Mouse (Mus musculus): Measurements from ENCODE around the gene Hsph1.

Gene Hsph1

DNA sequence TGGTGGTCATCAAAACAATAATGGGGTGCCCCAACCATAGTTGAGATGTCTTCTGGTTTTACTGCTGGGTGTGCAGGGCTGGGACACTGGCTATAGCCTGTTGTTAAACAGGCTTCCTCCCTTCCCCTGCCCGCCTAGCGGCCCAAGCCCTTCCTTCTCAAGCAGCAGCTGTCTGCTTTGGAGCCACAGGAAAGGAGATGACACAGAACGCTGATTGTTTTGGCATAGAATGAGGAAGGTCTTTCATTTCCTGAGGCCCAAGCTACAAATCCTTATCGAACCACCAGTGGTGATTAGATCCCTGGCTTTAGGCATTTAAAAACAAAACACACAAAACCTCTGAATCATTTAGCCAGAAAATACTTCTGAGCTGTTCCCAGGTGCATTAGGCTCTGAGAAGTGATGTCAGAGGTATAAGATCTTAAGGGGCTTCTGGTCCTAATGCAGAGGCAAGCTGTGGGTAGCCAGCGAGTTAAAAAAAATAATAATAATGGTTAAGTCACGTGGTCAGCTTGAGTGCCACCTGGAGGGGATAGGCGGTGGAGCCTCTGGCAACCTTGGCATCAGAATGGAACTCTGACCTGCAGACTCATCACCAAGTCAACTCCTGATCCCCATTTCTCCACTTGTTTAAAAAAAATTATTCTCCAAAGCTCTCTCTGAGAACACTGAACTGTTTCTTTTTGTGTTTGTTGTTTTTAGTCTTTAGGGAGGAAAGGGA lies 47.2 kb downstream of the Hsph1 start:
- DNase-seq (ENCODE audit: low spot score in 2 of 2), result no peak

DNA sequence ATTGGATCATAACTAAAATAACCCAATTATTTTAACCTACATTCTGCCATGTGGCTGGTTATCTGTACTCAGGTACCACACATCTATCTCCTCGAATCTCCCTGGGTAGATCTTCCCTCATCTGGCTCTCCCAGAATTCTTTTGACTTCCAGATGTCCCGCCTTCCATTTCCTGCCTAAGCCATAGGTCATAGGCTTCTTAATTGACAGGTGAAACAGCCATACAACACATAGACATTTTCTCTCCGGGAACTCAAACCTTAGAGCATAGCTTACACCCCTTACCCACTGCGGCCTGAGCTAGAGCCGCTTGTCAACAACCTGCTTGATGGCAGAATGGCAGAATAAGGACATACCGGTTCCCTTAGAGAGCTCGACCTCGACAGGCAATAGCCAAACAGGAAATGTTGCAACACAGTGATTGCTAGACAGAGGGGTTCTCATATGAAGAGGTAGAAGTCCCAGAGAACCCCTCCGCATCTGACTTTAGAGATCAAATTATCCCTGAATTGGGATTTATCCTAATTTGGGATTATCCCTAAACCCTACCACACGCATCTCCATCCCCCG lies 48.8 kb downstream of the Hsph1 start:
- DNase-seq (ENCODE audit: low spot score in 2 of 2), result no peak

DNA sequence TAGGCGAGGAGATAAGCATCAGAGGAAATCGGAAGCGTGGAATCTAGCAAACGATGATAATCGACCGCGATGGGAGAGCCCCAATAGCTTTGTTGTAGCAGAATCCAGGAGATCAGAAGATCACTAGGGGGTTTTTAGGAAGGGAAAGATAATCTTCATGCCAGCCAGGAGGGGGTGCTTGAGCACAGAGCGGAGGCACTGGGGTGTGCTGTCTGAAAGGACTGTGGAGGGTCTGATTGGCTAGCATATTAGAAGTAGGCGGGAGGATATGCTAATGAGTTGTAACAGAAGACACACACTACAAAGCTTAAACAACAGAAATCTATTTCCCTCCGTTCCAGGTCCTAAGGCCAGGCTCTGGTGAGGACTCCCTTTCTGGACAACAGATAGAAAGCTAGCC lies 50.3 kb downstream of the Hsph1 start:
- DNase-seq (ENCODE audit: low spot score in 2 of 2), result no peak

DNA sequence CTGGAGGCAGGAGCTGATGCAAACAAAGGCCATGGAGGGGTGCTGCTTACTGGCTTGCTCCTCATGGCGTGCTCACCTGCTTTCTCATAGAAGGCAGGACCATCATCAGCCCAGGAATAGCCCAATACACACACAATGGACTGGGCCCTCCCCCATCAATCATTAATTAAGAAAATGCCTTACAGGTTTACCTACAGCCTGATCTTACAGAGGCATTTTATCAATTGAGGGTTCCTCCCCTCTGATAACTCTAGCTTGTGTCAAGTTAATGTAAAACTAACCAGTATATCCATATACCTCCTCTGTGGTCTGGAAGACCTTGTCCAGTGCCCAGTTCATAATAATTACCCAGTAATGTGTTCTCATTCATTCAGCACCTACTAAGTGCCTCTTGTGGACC lies 50.9 kb downstream of the Hsph1 start:
- DNase-seq (ENCODE audit: low spot score in 2 of 2), result no peak

DNA sequence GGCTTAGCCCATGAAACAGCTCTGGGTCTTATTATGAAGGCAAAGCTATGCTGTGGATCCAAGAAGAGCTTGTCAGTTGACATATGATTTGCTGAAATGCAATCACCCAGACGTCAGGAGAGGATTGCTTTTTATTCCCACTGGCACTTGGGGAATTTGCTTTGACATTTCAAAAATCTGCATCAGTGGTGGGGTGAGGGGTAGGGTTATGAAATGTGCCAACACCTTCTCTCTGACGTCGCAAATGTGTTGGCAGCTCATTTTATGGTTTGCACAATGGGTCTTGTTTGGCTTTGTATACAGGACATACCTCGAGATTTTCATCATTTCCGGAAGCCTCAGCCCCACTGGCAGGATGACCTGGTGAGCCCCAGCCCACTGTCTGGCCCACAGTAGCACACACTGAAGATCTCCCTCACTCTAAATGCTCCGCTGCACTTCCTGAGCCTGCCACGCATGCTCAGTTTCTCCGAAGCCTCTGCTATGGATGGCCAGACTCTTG lies 52.0 kb downstream of the Hsph1 start:
- DNase-seq (ENCODE audit: low spot score in 2 of 2), result no peak

DNA sequence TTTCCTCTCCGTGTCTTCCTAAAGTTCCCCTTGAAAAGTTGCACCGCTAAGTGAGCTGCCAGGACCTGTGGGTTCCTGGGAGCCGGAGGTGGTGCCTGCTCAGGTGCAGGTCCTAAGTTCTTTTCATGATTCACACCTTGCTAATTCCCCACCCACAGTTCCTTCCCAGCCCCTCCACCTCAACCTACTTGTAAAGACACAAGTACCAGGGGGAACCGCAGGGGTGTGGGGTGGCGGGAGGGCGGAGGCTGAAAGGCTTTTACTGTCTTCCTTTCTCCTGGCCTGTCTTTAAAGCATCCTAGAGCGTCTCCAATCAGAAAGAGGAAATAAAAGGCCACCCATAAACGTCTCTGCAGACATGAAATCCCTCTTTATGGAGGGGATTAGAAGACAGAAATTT lies 52.7 kb downstream of the Hsph1 start:
- no peak for DNase-seq (ENCODE audit: low spot score in 2 of 2)

DNA sequence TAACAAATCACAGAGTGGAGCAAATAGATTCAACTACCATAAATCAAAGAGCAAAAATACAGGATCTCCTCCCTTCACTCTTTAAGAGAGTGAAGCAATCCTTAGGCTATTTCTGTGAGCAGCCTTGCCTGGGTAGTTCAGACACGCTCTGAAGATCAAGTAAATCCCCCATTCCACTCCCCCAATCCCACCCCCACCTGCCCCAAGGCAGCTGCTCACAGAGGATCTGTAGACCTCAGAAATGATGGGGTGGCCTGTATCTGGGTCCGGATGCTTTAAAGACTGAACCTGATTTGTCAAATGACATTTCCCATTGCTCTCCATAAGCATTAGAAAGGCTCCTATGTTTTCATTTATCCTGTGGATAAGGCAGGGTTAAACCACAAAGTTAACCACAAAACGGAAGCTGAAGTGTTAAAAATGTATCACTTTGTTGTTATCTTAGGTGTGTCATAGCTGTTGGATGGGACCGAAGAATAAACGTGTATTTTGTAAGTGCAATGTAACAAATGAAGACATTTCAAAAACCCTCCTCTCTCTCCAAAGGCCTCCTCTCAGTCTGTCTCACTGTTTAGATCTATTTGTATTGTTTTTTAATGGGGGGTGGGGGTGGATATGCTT lies 53.4 kb downstream of the Hsph1 start:
- DNase-seq (ENCODE audit: low spot score in 2 of 2), result no peak

DNA sequence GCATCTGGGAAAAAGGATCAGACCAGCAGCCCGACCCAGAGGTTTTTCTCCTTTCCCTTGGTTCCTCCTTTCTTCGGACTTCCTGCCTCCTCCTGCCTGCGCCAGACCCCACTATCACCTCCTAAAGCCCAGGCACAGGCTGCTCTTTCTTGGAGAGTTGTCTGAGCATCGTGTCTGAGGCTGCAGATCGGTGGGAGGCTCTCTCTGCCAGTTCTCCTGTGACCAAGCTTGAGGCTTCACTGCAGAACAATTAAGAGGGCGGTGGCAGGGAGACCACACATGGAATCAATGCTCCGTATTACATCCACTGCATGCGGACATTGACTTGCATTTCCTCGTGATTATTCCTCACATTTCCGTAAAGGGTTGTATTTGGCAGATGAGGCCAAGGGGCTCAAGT lies 58.7 kb downstream of the Hsph1 start:
- DNase-seq (ENCODE audit: low spot score in 2 of 2), result no peak

DNA sequence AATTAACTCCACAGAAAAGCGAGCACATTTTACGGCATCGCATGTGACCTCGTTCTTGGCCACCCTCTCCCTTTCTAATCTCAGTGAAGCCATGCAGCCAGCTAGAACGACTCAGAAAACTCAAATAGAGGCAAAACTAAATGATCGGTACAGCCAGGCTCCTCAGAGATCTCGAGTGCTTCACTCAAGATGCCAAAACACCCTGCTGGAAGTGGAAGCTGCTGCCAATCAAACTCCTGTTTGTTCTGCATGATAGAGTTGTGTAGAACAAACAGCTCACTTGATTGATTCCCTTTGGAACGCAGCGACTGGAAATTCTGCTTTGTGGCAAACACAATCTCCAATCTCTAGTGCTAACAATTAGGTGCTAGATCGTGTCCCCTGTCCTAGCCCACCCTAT lies 59.2 kb downstream of the Hsph1 start:
- DNase-seq (ENCODE audit: low spot score in 2 of 2), result no peak

DNA sequence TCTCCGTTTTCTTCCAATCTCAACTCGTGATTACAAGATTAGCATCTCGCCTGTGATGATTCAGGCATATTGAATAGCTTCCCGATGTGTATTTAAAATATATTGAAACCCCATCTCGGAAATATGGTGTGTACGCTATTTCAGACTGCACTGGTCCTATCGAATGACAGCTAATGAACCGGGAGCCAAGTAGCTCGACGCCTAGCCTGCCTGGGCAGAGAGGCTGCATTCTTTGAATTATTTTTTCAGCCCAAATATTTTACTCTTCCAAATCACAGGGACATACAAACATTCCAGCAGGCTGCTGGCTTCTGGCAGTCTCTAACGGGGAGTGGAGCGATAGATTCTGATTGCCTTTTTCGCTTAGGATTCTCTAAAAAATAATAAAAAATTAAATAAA lies 67.2 kb downstream of the Hsph1 start:
- no peak for DNase-seq (ENCODE audit: low spot score in 2 of 2)

DNA sequence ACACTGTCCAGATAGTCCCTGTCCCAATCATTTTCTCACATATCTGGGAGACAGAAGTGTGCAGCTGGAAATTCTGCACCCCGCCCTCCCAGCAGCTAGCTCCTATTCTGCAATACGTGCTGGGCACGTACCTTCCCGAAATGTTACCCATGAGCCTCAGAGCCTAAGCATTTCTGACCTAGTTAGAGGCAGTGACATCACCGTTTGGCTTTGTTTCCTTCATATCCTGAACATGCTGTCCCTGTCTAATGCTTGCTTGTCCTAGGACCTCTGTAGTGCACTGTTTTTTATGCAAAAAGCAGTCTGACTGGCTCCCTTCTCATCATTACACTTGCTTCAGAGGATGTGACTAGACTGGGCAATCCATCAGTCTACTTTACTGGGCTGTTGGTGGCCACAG lies 69.2 kb downstream of the Hsph1 start:
- no peak for DNase-seq (ENCODE audit: low spot score in 2 of 2)

DNA sequence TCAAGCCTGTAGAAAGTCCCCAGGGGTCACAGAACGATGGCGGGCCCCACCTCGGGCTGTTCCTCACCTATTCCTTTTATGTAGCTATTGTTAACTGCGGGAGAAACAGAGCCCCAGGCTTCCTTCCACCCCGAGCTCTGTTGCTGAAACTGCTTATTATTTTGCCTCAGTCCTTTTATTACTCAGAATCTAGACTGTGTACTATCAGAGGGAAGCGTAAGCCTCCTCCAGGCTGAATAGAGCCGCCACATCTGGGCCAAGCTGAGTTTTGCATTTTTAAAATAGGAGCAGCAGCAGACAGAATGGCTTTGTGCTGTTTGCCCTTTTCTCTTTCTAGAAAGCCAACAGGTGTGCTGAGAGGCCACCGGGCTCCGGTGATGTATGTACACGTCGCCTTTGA lies 70.2 kb downstream of the Hsph1 start:
- DNase-seq (ENCODE audit: low spot score in 2 of 2), result no peak
